Mouse (Mus musculus) brain, embryonic 14.5 days (tissue): ENCODE data around the gene Myl3. TPM values are rescaled to one million over a fixed set of nuclear protein-coding genes. Genes with fewer than 3 reads are reported as not detected.

Experiments used
- DNase-seq: peaks from one replicate; pipeline ENCODE4 v3.0.0-alpha.2; 2011; ENCODE audit warnings: low read depth
- CTCF ChIP-seq: fragments of 200-500 bp; IDR thresholded peaks from 2 replicates; pipeline ENCODE4 v1.5.1; 2012; ENCODE audit warnings: inconsistent platforms, mild to moderate bottlenecking, moderate library complexity, borderline replicate concordance; ENCODE audit not compliant: insufficient read depth, insufficient read length; ENCODE audit errors: extremely low read depth
- POLR2A ChIP-seq: fragments of 200-500 bp; IDR thresholded peaks from 2 replicates; pipeline ENCODE4 v1.6.1; 2012; ENCODE audit warnings: mild to moderate bottlenecking, inconsistent platforms, borderline replicate concordance; ENCODE audit not compliant: poor library complexity, insufficient read depth, insufficient read length, severe bottlenecking; ENCODE audit errors: extremely low read depth
- polyA plus RNA-seq: library from polyadenylated mRNA; depleted of rRNA; stranded (reverse); fragments of >200 nt; gene quantifications from 2 replicates; pipeline ENCODE4 v1.2.3, GENCODE M21; 2012; rRNA removed

The Myl3 gene
- polyA plus RNA-seq = 0.30 and 0.37 TPM in 2 replicates

- no peak for DNase-seq
- no peak for TF ChIP-seq POLR2A
- TF ChIP-seq CTCF = no peak
Observed at GRCm38 (mm10) chr9:110741711-110742294, at the start of gene Myl3. TSS of gene Myl3 (plus strand) at chr9:110741861.

GRCm38 (mm10) chr9:110695165-110695755 is 46.4 kb upstream of the Myl3 start:
- no peak for TF ChIP-seq POLR2A
- TF ChIP-seq CTCF = no peak
- no peak for DNase-seq

GRCm38 (mm10) chr9:110696427-110696826 is 45.2 kb upstream of the Myl3 start:
- TF ChIP-seq POLR2A (no peak), CTCF (no peak)
- no peak for DNase-seq

- DNase-seq = no peak
Observed at GRCm38 (mm10) chr9:110697465-110697864, 44.2 kb upstream of the Myl3 start.

GRCm38 (mm10) chr9:110699574-110699973 is 42.1 kb upstream of the Myl3 start:
- no peak for TF ChIP-seq CTCF
- DNase-seq = no peak

More at GRCm38 (mm10) chr9:110697465-110697864, 44.2 kb upstream of the Myl3 start:
- TF ChIP-seq CTCF (no peak), POLR2A (no peak)

GRCm38 (mm10) chr9:110701114-110702032 is 40.3 kb upstream of the Myl3 start:
- TF ChIP-seq CTCF (no peak), POLR2A (no peak)
- no peak for DNase-seq

GRCm38 (mm10) chr9:110702848-110703247 is 38.8 kb upstream of the Myl3 start:
- no peak for DNase-seq
- no peak for TF ChIP-seq CTCF

- DNase-seq = no peak
- no peak for TF ChIP-seq CTCF
- no peak for TF ChIP-seq POLR2A
Observed at GRCm38 (mm10) chr9:110703951-110704350, 37.7 kb upstream of the Myl3 start.

- no peak for TF ChIP-seq CTCF
- no peak for TF ChIP-seq POLR2A
- DNase-seq = no peak
Observed at GRCm38 (mm10) chr9:110706784-110707183, 34.9 kb upstream of the Myl3 start.

- DNase-seq = peak; percentile 77
- no peak for TF ChIP-seq POLR2A
- peak; percentile 80 for TF ChIP-seq CTCF
Observed at GRCm38 (mm10) chr9:110709640-110710258, 31.9 kb upstream of the Myl3 start.

GRCm38 (mm10) chr9:110711532-110711931 is 30.1 kb upstream of the Myl3 start:
- DNase-seq = no peak
- no peak for TF ChIP-seq CTCF
- TF ChIP-seq POLR2A = no peak

GRCm38 (mm10) chr9:110711996-110712395 is 29.7 kb upstream of the Myl3 start:
- DNase-seq = no peak

GRCm38 (mm10) chr9:110712545-110712944 is 29.1 kb upstream of the Myl3 start:
- no peak for DNase-seq
- no peak for TF ChIP-seq CTCF
- TF ChIP-seq POLR2A = no peak

More at GRCm38 (mm10) chr9:110711996-110712395, 29.7 kb upstream of the Myl3 start:
- TF ChIP-seq CTCF (no peak), POLR2A (no peak)

- DNase-seq = no peak
- no peak for TF ChIP-seq POLR2A
- TF ChIP-seq CTCF = no peak
Observed at GRCm38 (mm10) chr9:110713389-110713788, 28.3 kb upstream of the Myl3 start.

GRCm38 (mm10) chr9:110715426-110715825 is 26.2 kb upstream of the Myl3 start:
- DNase-seq = no peak
- no peak for TF ChIP-seq POLR2A
- peak; percentile 32; the same call in 1 of the 2 replicates for TF ChIP-seq CTCF
